Mouse (Mus musculus): ENCODE measurements at regions not wholly inside any gene's neighbourhood (a gene's known extent, or its start where the extent isn't known, plus 50 kb on each side); places are given as distances from the start of the nearest gene placed in this dataset.
A peak's percentile ranks its signal among the peaks of the same experiment; 100 is the strongest.

DNA sequence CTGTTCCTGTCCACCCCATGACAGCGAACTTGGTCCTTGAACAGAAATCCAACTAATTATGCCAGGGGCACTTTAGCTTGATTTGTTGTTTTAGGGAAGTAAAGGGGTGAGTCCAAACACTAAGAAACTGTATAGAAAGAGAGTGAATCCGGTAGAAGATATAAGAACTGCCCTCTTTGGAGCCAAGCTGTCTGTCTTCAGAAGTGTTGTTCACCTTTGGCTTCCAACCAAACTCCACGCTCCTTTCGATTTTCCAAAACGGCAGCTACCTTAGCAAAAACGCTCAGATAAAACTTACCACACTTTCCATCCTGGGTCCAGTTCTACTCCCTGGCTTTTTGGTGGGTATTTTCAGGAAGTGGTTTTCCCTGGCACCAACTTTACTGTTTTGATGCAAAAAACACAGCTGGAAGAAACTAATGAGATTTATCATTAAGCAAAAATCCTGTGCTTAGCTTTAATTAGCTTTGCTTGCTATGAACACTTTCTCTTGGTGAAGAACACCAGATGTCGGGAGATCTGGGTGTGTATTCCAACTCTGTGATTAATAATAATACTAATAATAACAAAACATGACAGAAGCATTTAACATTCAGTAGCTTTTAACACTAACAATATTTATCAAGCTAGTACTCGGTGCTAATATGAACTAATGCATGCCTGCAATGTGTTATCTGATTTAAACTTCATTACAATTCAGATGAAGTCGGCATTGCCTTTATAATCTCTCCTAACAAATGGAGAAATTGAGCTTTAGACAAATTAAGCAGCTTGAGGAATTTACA, 365.3 kb downstream of the Ets1 start:
- no peak for DNase-seq
- intact Hi-C loops (cut with DNase I): no loop called here

- DNase-seq: no peak
- intact Hi-C loops (cut with DNase I): no loop called here
Observed at GRCm38 (mm10) chr9:33003880-33004279, 367.9 kb downstream of the Ets1 start.

- no peak for DNase-seq
- intact Hi-C loops (cut with DNase I): no loop called here
Observed at GRCm38 (mm10) chr9:33004536-33004935, 368.5 kb downstream of the Ets1 start.

DNA sequence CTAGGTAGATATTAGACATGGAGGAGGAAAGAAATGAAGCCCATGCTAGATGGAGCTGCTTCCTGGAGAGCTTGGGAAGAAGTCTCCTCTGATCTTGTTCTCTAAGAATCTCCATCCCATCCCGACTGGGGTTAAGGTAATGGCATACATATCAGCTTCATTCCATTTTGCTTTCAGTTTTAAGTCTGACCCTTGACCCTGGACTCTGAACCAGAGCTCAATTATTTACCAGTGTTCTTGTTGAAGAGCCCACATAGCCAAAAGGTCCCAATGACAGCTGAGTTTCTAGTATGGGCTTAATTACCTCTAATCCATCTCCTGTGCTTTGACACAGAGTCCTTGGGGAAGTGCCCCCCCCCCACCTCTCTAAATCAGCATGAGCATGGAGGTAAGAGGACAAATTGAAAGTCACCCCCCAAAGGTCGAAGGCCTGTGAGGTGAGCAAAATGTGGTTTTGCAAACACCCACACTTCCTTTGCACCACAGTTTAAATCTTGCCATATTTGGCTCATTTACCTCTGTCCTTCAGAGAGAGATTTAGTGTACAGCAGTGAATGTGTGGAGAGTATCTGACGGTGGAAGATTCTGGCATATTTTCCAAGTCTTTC, 371.5 kb downstream of the Ets1 start:
- no peak for DNase-seq
- intact Hi-C loops (cut with DNase I): no loop called here

- intact Hi-C loops (cut with DNase I): no loop called here
- no peak for DNase-seq
Observed at GRCm38 (mm10) chr9:33011241-33011640, 375.2 kb downstream of the Ets1 start.

- DNase-seq: no peak
- intact Hi-C loops (cut with DNase I): no loop called here
Observed at GRCm38 (mm10) chr9:33035401-33035800, 399.4 kb downstream of the Ets1 start.

DNA sequence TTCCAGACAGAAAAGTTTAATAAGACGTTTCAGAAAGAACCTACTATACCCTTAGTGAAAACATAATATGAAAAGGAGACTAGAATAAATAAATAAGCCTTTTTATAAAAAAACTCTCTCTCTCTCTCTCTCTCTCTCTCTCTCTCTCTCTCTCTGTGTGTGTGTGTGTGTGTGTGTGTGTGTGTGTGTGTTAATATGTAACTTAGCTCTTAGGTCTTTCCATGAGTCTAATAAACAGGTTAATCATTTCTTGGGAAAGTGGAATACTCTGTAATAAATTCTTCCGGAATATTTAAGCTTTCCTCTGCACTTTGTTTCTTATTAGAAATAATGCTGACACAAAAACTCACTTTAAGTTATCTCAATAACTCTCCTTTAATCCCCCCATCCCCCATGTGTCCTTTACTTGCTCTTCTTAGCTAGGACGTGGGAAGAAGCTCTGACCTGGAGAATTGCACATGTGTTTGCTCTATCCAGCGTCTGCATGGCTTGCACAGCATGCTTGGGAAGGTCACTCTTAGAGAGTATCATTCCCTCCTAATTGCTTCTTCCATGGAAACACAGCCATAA, 403.3 kb downstream of the Ets1 start:
- intact Hi-C loops (cut with DNase I): no loop called here
- no peak for DNase-seq

GRCm38 (mm10) chr9:33050789-33051188, 414.8 kb downstream of the Ets1 start:
- intact Hi-C loops (cut with DNase I): no loop called here
- DNase-seq: no peak

DNA sequence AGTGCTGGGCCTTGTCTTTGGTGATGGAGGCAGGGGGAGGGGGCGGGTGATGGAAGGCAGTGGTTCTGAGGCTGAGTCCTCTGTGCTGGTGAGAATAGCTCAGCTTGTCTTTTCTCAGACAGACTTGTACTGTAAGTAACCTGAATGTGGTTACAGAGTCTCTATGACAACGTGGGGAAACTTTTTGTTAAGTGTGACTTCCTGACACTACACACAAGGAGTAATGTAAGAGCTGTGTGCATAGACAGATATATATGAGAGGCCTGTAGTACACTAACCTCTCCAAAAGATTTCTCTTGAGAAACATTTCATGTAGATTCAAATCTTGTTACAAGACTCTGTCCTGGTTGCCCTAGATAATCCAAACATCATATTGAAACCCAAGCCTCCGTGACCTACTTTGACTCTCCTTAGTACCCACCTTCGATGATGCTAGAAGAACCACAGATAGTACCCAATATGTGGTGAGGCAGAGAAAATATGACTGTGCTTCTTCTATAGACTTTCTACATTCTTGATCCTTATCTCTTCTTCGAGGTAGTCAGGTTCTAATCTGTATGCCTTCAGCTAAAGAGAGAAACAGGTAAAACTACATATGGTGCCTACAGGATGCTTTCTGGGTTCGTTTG, 424.7 kb downstream of the Ets1 start:
- intact Hi-C loops (cut with DNase I): no loop called here
- DNase-seq: no peak

DNA sequence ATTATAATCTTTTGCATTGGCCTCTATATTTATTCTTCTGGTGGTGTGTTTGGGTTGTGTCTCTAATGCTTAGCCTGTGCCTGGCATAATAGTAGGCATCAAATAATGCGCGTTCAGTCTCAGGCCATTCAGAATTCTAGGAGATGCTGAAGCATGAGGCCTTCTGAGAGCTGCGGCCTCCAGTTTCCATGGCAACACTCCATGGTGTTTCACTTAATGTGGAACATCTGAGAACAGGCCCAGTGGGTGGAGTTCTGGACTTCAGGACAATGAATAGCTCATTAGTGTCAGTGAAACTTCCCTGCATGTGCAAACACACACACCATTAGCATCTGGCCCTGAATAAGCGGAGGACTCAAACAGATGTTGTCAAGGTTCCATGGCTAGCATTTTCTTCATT, 426.5 kb downstream of the Ets1 start:
- intact Hi-C loops (cut with DNase I): no loop called here
- DNase-seq: peak in 1 of 2 experiments; percentile 11

- intact Hi-C loops (cut with DNase I): no loop called here
- DNase-seq: no peak
Observed at GRCm38 (mm10) chr9:33065331-33065730, 429.3 kb downstream of the Ets1 start.

DNA sequence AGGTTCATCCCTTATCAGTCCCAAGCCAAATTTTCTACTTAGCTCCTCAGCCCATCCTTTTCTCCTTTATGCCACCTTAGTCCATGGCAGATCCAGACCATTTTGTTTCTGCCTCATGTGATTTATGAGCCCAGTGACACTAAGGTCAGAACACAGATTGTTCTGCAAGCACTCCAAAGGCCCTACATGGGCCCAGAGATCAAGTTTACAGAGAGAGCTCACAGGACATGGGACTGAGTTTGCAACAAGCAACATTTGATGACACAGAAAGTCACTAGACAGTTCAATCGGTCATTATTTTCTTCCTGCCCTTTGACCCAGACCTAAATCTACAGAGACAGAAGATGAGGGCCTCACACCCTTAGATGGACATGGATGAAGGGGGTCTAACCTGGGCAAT, 431.5 kb downstream of the Ets1 start:
- no peak for DNase-seq
- intact Hi-C loops (cut with DNase I): no loop called here

DNA sequence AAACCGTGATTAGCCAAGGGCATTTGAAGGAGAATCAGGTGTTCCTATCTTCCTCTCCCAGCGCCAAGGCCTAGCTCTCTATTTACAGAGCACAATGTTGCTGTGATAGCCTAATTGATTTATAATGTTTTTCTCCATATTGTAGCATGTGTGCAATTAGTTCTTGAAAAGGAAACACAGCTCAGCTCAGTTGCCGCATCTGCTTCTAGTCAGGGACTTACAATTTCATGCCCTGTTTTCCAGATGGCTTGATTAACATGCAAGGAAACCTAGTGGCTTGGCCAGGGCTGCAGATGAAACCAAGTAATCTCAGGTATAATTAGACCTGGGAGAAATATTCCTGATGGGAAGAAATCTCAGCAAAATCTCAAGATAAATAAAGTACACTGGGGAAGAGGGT, 434.1 kb downstream of the Ets1 start:
- no peak for DNase-seq
- intact Hi-C loops (cut with DNase I): no loop called here

DNA sequence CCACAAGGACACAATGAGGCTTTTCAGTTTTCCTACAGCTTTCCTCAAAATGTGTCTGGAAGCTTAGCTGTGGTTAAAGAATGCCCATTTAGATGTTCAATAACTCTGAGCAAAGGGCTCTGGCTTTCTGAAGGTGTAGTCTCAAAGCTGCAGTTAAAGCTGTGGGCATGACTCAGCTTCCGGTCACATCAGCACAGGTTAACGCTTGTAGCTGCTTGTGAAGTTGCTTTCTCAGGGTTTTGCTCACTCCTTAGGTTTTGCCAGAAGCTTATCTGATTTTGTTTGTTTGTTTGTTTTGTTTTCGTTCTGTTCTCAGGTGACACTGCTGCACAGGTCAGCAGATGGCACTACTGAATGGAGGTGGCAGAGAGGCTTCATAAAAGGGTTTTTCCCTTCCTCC, 444.2 kb downstream of the Ets1 start:
- intact Hi-C loops (cut with DNase I): loop anchor here (1.0 to 5.0 kb wide), 4 partner anchors 138 to 490 kb away; no protein-coding TSS in a partner anchor

DNA sequence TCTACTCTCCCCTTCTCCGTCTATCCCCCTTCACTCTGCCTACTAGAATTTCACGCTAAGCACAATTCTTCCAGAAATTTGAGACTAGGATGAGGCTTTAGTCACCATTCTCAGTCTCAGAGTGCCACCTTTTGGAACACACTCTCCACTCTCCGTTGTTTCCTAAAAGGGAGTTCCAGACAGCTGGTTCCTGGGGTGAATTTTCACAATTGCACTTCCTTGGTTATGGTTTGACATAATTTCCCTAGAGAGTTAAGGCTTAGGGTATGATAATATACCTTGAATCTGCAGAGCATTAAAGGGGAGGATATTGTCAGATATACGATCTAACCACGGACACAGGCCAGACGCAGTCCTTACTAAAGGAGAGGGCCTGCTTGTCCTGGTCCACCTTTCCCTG, 444.8 kb downstream of the Ets1 start:
- DNase-seq: peak; percentile 33 to 42
- intact Hi-C loops (cut with DNase I): loop anchor here (1.0 to 5.0 kb wide), 4 partner anchors 138 to 490 kb away; no protein-coding TSS in a partner anchor

More for the DNA sequence above, 444.2 kb downstream of the Ets1 start:
- DNase-seq: no peak

DNA sequence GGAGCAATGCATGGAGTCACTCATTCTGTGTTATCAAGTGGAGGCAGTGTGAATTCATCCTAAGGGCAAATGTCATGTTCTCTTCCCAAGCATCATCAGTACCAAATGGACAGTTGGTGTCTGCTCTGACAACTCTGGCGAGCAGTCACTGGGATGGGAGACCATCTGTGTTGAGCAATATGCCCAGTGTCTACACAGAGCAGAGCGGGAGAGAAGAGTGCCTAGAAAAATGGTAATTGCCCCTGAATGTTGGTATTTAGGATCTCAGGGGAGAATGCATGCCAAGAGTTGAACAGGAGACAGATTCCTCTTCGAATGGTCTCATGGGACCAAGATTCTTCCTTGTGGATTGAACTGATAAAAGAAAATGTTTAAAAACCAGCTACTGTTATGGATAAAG, 454.0 kb downstream of the Ets1 start:
- intact Hi-C loops (cut with DNase I): no loop called here

DNA sequence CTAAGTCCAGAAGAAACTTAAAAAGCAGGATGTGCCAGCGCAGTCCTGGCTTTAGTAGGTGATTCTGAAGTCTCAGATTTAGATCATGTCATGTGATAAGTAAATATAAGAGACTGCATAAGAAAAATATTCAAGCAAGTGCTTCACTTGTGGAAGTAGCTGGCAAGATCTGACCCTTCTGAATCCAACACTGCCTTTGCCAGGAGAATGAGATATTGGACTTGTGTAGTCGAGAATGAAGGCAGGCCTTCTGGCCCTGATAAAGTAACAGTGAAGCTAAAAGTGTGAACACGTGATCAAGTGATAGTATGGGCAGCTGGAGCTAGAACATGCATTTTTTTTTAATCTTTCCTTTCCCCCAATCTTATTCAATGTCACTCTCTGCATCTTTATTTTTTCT, 455.6 kb downstream of the Ets1 start:
- intact Hi-C loops (cut with DNase I): no loop called here

More for the DNA sequence above, 454.0 kb downstream of the Ets1 start:
- no peak for DNase-seq

DNA sequence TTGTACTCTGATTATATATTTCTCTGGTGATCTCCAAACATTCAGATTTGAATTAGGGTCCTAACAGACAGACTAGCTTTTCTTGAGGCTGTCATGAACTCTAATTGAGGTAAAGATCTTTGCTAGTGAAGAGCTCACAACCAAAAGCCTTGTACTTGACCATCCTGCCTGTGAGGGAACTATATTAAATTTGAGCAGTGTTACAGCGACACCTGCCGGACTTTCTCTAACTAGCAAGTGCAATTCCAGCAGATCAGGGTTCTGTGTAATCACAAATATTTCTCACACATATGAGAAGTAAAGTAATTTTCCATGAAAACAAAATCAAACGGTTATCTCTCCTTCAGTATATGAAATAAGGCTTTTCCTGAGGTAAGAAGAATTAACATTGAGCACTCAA, 459.6 kb downstream of the Ets1 start:
- intact Hi-C loops (cut with DNase I): loop anchor here (1.0 to 5.0 kb wide), 4 partner anchors 155 to 823 kb away; no protein-coding TSS in a partner anchor
- DNase-seq: peak; percentile 77 to 83

More for the DNA sequence above, 455.6 kb downstream of the Ets1 start:
- DNase-seq: no peak

DNA sequence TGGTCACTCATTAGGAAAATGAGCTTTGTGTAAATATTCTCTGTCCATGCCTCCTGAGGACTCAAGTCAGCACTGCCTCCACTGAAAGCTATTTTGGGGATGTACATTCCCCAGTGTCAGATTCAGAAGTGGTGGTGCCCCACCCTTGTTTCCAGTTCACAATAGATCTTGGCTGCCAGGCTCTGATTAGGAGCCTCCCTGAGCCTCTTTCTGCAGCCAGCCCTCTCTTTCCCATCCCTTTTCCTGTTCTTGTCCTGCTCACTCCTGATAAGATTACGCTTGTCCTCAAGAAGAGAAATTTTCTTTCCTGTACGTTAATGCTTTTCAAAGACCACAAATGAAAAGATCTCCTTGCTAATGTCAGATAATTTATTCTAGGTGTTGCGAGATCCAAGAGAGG, 465.2 kb downstream of the Ets1 start:
- DNase-seq: peak in 1 of 2 experiments; percentile 18
- intact Hi-C loops (cut with DNase I): loop anchor here (5.0 kb wide), 1 partner anchor 146 kb away; no protein-coding TSS in a partner anchor

- intact Hi-C loops (cut with DNase I): loop anchor here (5.0 kb wide), 1 partner anchor 143 kb away; no protein-coding TSS in a partner anchor
- no peak for DNase-seq
Observed at GRCm38 (mm10) chr9:33104623-33105074, 468.6 kb downstream of the Ets1 start.

GRCm38 (mm10) chr9:33123841-33124240, 487.8 kb downstream of the Ets1 start:
- intact Hi-C loops (cut with DNase I): no loop called here
- DNase-seq: no peak

Data from heart, postnatal 36 days (tissue).